Mouse (Mus musculus) cortical plate, adult 2 months (tissue): Measurements from ENCODE around the gene H1f0.
"Not testable (repeated sequence)": the region's sequence is repeated elsewhere in the genome, so short reads cannot be mapped to it uniquely, and the experiment has no call there.

Source experiments
- CTCF ChIP-seq: fragments of 200-500 bp; IDR thresholded peaks from 2 replicates; pipeline ENCODE4 v1.5.1; 2011; ENCODE audit warnings: mild to moderate bottlenecking, control low read depth, low read length; ENCODE audit not compliant: insufficient read depth; ENCODE audit errors: extremely low read depth
- POLR2A ChIP-seq: fragments of 200-500 bp; IDR thresholded peaks from 2 replicates; pipeline ENCODE4 v1.6.1; 2011; ENCODE audit warnings: mild to moderate bottlenecking, low read length, control low read depth; ENCODE audit not compliant: insufficient read depth; ENCODE audit errors: extremely low read depth

GRCm38 (mm10) chr15:79007836-79008235 is 20.4 kb upstream of the H1f0 start:
- TF ChIP-seq CTCF, POLR2A: not testable (repeated sequence)
